Mouse (Mus musculus): ENCODE results near the gene Asic4.

The Asic4 gene

DNA sequence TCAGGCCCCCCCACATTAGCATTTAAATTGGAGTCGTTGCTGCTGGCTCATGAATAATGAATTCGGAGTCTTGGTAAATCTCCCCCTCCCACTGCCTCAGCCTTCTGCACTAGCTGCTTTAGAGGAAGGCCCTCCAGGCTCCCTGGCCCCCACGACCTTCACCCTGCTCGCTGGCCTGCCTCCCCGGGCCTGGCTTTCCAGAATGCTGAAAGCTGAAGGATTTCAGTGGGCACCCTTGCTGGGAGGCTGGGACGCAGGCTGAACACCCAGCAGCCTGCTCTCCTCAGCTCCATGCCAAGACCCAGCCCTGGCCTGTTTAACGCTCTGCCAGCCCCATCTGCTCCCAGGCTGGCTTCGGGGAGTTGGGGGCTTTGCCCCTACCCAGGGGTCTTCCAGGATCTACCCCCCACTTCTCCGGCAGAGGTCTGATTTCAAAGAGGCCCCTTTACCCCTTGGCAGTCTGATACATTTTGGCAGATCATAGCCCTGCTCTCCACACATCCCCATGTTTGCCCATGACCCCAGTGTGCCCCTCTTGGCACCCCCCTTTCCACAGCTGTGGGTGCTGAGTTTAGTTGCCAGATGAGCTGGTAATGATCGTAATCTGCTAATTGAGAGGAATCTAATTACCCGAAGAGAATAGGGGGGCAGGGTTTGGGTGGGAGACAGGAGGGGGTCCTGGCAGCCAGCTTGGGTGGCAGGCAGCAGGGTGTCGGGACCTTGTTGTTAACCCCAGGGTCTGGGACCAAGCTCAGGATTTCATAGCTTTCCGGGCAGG, 6.8 kb upstream of the Asic4 start:
- no peak for DNase-seq (ENCODE audit: extremely low read depth, low read depth)

GRCm38 (mm10) chr1:75444208-75444607, 6.0 kb upstream of the Asic4 start:
- no peak for DNase-seq (ENCODE audit: extremely low read depth, low read depth)

GRCm38 (mm10) chr1:75445141-75445701, 5.0 kb upstream of the Asic4 start:
- DNase-seq (ENCODE audit: extremely low read depth, low read depth), result no peak

- peak; percentile 81 for DNase-seq (ENCODE audit: extremely low read depth, low read depth)
Measured at GRCm38 (mm10) chr1:75445751-75446611, 4.3 kb upstream of the Asic4 start.

GRCm38 (mm10) chr1:75446656-75447055, 3.6 kb upstream of the Asic4 start:
- no peak for DNase-seq (ENCODE audit: extremely low read depth, low read depth)

GRCm38 (mm10) chr1:75447265-75448051, 2.8 kb upstream of the Asic4 start:
- DNase-seq (ENCODE audit: extremely low read depth, low read depth), result no peak

DNA sequence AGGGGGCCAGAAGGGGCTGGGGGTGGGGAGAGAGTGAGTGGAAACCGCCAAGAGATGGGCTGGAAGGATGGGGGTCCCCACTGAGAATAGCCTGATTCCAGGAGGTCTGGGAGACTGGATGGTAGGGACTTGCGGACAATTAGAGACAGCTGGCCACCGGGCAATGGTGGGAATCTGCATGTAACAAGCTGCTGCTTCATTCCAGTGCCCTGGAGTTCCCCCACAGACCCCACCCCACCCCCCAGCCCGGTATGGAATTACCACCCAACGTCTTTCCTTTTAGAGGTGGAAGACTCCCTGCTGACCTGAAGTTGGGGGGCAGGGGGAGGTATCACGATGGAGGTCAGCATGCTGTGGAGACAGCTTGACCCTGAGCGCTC, 2.2 kb upstream of the Asic4 start:
- no peak for DNase-seq (ENCODE audit: extremely low read depth, low read depth)

GRCm38 (mm10) chr1:75448937-75449336, 1.3 kb upstream of the Asic4 start:
- DNase-seq (ENCODE audit: extremely low read depth, low read depth), result no peak

DNA sequence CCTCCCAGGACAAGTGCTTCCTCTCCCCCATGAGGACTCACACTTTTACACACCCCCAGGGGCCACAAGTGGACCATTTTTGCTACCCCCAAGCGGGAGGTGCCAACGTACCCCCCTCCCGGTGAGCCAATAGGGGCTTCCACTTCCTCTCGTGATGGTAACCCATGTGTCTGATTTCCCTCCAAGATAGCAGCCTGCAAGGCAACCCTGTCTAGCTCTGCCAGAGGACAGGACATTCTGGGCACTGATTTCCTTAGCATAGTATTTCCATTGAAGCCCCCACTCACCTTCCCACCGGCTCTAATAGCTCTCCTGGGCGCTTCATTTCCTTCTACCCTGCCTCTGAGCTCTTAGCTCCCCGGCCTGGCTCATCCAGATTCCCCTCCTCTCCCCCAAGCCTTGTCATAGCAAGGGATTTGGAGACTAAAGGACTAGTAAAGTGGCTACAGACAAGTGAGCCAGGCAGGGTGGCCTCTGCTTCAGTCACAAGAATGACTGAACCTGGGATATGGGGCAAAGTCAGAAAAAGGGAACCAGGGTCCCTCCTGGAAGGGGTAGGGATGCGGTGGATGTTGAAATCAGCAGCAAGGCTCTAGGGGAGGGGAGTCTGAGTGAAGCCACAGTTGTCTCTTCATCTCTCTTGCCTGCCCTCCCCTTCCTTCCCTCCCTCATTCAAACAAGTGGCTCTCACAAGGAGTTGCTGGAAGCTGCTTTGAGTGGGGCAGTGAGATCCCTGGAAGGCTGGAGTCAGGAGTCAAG, 680 bp upstream of the Asic4 start:
- no peak for DNase-seq (ENCODE audit: extremely low read depth, low read depth)

DNA sequence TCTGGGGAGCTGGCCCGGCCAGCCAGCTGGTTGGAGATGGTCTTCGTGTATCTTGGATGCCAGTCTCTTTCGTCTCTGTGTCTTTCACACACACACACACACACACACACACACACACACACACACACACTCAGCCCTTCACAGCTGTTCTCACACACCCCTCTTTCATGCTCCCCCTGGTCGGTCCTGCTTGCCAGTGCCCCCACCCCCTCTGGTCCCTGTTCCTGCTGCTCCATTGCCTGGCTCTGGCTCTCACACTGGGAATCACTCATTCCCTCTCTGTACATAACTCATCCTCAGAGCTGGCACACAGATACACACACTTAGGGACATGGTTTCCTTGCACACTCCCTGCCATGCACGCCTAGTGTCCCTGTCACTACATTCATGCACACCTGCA, 1.7 kb downstream of the Asic4 start:
- no peak for DNase-seq (ENCODE audit: extremely low read depth, low read depth)

DNA sequence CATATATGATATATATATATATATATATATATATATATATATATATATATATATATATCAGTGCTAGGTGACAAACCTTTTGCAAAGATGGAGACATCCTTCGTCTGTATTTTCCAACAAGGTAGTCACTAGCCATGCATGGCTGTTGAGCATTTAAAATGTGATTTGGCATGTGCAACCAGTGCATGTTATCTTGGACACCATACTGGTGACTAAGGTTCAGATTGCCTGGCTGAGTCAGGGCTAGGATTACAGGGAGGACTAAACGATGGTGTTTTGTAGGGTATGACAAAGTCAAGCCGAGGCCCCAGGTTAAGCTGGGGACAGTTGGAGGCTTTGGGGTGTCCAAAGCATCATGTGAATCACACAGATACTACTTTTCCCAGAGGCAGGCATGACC, 5.2 kb downstream of the Asic4 start:
- no peak for DNase-seq (ENCODE audit: extremely low read depth, low read depth)

GRCm38 (mm10) chr1:75455948-75456347, 5.7 kb downstream of the Asic4 start:
- no peak for DNase-seq (ENCODE audit: extremely low read depth, low read depth)

DNA sequence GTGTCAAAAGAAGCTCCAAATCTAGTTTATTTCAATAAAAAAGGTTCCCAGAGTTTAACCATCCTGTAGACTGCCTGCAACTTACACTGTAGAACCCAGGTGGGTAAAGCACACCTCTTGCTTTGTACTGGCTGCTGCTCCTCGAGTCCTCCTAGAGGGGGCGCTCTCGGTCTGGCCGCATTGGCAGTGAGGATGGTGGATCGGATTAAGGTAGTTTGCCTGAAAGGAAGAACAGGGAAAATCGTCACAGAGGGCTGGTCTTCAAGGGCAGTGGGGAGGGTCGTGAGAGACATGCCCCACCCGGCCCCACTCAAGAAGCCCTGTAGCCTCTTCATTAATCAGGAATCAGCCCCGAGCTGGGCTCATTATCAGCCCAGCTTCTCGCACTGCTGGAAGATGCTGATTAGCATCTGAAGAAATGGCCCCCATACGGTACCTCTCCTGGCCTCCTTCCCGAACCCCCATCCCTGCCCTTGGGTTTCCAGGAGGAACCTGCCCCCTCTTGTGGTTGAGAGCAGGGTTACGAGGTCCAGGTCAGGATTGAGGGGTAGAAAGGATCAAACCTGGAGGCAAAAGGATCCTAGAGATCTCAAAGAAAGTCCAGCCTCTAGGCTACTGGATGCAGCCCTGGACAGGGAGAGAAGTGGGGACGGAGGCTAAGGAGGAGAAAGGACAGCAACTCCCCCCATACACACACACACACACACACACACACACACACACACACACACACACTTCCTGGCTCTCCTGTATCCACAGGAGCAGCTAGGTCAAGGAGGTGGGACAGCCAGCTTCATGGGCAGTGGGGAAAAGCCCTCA, 6.7 kb downstream of the Asic4 start:
- no peak for DNase-seq (ENCODE audit: extremely low read depth, low read depth)

GRCm38 (mm10) chr1:75457710-75458024, 7.4 kb downstream of the Asic4 start:
- no peak for DNase-seq (ENCODE audit: extremely low read depth, low read depth)

DNA sequence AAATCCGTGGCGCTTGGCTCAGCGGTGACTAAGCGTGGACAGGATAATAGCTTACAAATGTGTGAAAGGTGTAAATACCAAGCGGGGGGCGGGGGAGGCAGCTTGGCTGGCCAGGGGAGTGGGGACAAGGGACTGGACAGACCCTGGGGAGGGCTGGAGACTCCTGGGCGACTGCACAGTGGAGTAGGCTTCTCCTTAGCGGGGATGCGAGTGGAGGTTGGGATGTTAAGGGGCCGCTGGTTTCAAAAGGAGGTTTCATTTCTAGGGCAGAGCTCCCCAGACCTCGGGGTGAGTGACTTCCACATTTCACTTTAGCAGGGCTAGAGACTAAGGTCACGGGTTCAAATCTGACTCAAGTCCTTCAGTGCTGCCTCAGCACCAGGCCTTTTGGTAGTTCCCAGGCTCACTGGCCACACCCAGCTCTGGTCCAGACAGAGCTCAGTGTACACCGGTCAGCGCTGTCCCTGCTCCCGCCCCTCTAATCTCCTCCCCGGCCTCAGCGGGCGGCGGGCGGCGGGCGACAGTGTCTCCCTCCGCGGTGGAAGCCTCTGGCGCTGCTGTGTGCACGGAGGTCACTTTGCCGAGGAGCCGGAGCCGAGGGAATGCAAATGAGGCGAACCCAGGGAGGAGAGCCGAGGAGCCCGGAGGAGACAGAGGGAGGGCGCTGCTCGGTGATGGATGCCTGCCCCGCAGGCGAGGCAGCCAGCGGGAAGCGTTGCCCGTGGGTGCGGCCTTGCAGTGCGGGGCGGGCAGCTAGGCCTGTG, 8.0 kb downstream of the Asic4 start:
- no peak for DNase-seq (ENCODE audit: extremely low read depth, low read depth)

- DNase-seq (ENCODE audit: extremely low read depth, low read depth), result no peak
Measured at GRCm38 (mm10) chr1:75458789-75459684, 8.8 kb downstream of the Asic4 start.

- no peak for DNase-seq (ENCODE audit: extremely low read depth, low read depth)
Measured at GRCm38 (mm10) chr1:75460297-75460696, 10.1 kb downstream of the Asic4 start.

- no peak for DNase-seq (ENCODE audit: extremely low read depth, low read depth)
Measured at GRCm38 (mm10) chr1:75462636-75463035, 12.4 kb downstream of the Asic4 start.

All from MEL-GATA-1-ER (cell line).